In genomic region chr15:65557846-65558835, GRCm38 (mm10) we compare ENCODE assay signal across 19 mouse cellular contexts.
DNase-seq lines count a peak whose midpoint lies in the region.
"Had no signal": no experiment of that assay in that cellular context is flagged by ENCODE, and none has a peak within 500 bp of the region (broad histone marks: within the 10 kb centered on the region; RNA-seq: fewer than 3 reads in every experiment).

No protein-coding gene starts in this region.

- peak; percentile 20 to 54 for DNase-seq in frontal cortex, adult 2 months (ENCODE audit: extremely low spot score in 1 of 2, low spot score in 1 of 2)
- DNase-seq in frontal cortex, postnatal 14 days (ENCODE audit: low spot score in 2 of 2) = no peak
- DNase-seq in left cerebral cortex, postnatal 14 days (ENCODE audit: low spot score in 2 of 2) = peak; percentile 5 to 49
- DNase-seq in left cerebral cortex, adult 9 months (ENCODE audit: low spot score in 2 of 2) = no peak
- DNase-seq in 3T3-L1 (ENCODE audit: low read depth, low spot score) = peak; percentile 12
- DNase-seq in NIH3T3 (ENCODE audit: low read depth) = peak; percentile 22
- DNase-seq in heart, adult 8-10 months (ENCODE audit: low spot score) = no peak
- DNase-seq: adrenal gland, adult 8-10 months; B cell, adult 2 months; cerebellum, adult 11 months; cerebellum, adult 9-10 months; cerebellum, postnatal 36 days; gastrocnemius, postnatal 10 days; heart, postnatal 14 days; kidney, adult 8-10 months; layer of hippocampus, postnatal 36 days; right cerebral cortex, postnatal 4 days; thymus, adult 2 months; thymus, postnatal 36 days had no signal

- intact Hi-C loops in left cerebral cortex, postnatal 14 days (cut with DNase I) = no loop called here

Comparison
In these comparisons a context has a peak if more than half of its experiments do, and no peak if none do; other contexts are left out.
1. DNase-seq: peak in frontal cortex, adult 2 months (2 of 2), left cerebral cortex, postnatal 14 days (2 of 2), 3T3-L1 (single experiment) and NIH3T3 (single experiment); none in frontal cortex, postnatal 14 days (0 of 2), left cerebral cortex, adult 9 months (0 of 2) and heart, adult 8-10 months (single experiment).